Comparison of ENCODE assay signal across 8 mouse cellular contexts in genomic region chr1:181842781-181843180, GRCm38 (mm10). TPM values are rescaled to one million over a fixed set of nuclear protein-coding genes. Genes with fewer than 3 reads are reported as not detected.
DNase-seq lines count a peak whose midpoint lies in the region; ATAC-seq and TF ChIP-seq lines count a peak whose summit lies in the region.

Gene Lbr, minus strand, starts transcription at chr1:181843046.

- peak; percentile 11 for DNase-seq in right cerebral cortex, postnatal 25 days
- no peak for DNase-seq in right cerebral cortex, adult 18-20 months
- DNase-seq in gastrocnemius, postnatal 10 days = no peak
- peak; percentile 37 for DNase-seq in lung, postnatal 0 days (ENCODE audit: low spot score)
- peak; percentile 34 to 47 for DNase-seq in spleen, postnatal 36 days (ENCODE audit: low spot score in 2 of 2)
- no peak for DNase-seq in right cerebral cortex, postnatal 4 days

- H3K27ac ChIP-seq in bone marrow macrophage, adult 2 months (ENCODE audit: insufficient read depth, low read depth, low read length) = peak within 1 kb of the TSS; percentile 66
- peak within 1 kb of the TSS; percentile 99 for H3K27ac ChIP-seq in lung, postnatal 0 days (ENCODE audit: low read length)

- no peaks in the 10 kb centered on the region for H3K36me3 ChIP-seq in lung, postnatal 0 days (ENCODE audit: insufficient read depth, low read length)

- TF ChIP-seq POLR2A in bone marrow macrophage, adult 2 months (IDR thresholded peaks at IDR 0.05; ENCODE audit: borderline replicate concordance, low read depth, low read length) = no peak

- TF ChIP-seq CTCF in bone marrow macrophage, adult 2 months (IDR thresholded peaks at IDR 0.05; ENCODE audit: low read depth, low read length) = no peak
- TF ChIP-seq CTCF in lung, postnatal 0 days (IDR thresholded peaks at IDR 0.05) = no peak

- WGBS in lung, postnatal 0 days = under 1% methylated on average over 14 of the region's 14 CpGs

- no peaks in the 10 kb centered on the region for H3K27me3 ChIP-seq in lung, postnatal 0 days (replicated peaks; ENCODE audit: insufficient read depth, low read length)

- H3K9ac ChIP-seq in lung, postnatal 0 days (replicated peaks; ENCODE audit: low read depth) = peak within 1 kb of the TSS; percentile 92

- peak within 1 kb of the TSS; percentile 84 for H3K4me3 ChIP-seq in bone marrow macrophage, adult 2 months (ENCODE audit: insufficient read depth, low read length)
- peak within 1 kb of the TSS; percentile 85 for H3K4me3 ChIP-seq in lung, postnatal 0 days (ENCODE audit: low read depth, low read length)

- H3K4me2 ChIP-seq in lung, postnatal 0 days (replicated peaks; ENCODE audit: low read depth, low read length) = peak within 1 kb of the TSS; percentile 88

- ATAC-seq in inflammation-experienced regulatory T-cells, adult 6 months = peak; percentile 33
- no peak for ATAC-seq in lung, postnatal 0 days

- H3K9me3 ChIP-seq in lung, postnatal 0 days (ENCODE audit: low read length) = no peaks in the 10 kb centered on the region

- peaks cover 37% of the 10 kb centered on the region for H3K4me1 ChIP-seq in bone marrow macrophage, adult 2 months (ENCODE audit: control insufficient read depth, insufficient read depth, low read length)
- peaks cover 18% of the 10 kb centered on the region; the same call in 1 of the 2 replicates for H3K4me1 ChIP-seq in lung, postnatal 0 days (ENCODE audit: insufficient read depth, low read depth, low read length)

- TF ChIP-seq EP300 in lung, postnatal 0 days (IDR thresholded peaks at IDR 0.05) = no peak

RNA-seq across cellular contexts. Expression of gene Lbr, which starts in this region (rescaled TPM):
- 52.1 and 54.3 TPM in 2 replicates for polyA plus RNA-seq in bone marrow macrophage, adult 2 months (2012; ENCODE audit: insufficient read depth, insufficient read length, missing spikeins)
- total RNA-seq in gastrocnemius, postnatal 10 days (2021) = 10 to 100 TPM; 34.4 to 40.9 TPM
- 100 to 1,000 TPM; 309 to 585 (median 335) TPM for polyA plus RNA-seq in inflammation-experienced regulatory T-cells, adult 6 months (2017; shearing (Covaris generic))
- polyA plus RNA-seq in lung, postnatal 0 days (2015; fragmentation: Nextera tagmentation; extraction: Ambion mirVana) = 51.7 and 54.3 TPM in 2 replicates

Comparison
In these comparisons a context has a peak if more than half of its experiments do, and no peak if none do; other contexts are left out.
1. DNase-seq: peak in right cerebral cortex, postnatal 25 days (single experiment), lung, postnatal 0 days (single experiment) and spleen, postnatal 36 days (2 of 2); none in right cerebral cortex, adult 18-20 months (single experiment), gastrocnemius, postnatal 10 days (single experiment) and right cerebral cortex, postnatal 4 days (single experiment).